Mouse (Mus musculus): Measurements from ENCODE around the gene 6430628N08Rik. TPM values are rescaled to one million over a fixed set of nuclear protein-coding genes. Genes with fewer than 3 reads are reported as not detected.

6430628N08Rik gene
- 0.21 and 0.53 TPM in 2 replicates for polyA plus RNA-seq (2021; fragmentation: Nextera tagmentation)
- long read RNA-seq, experiment 1, transcript 6430628N08Rik-201 (2 exons, 1,605 nt): major isoform, 6 of 7 reads
- long read RNA-seq, experiment 1, partial matches to known transcripts: 0 of 7 reads
- long read RNA-seq, experiment 1, other reads (novel, unspliced or antisense): 1 of 7 reads
- long read RNA-seq, experiment 2: 0 reads

GRCm38 (mm10) chr4:115890553-115890952, at the start of gene 6430628N08Rik:
Gene 6430628N08Rik, plus strand, starts transcription at chr4:115890665.

GRCm38 (mm10) chr4:115884022-115884421, 6.4 kb upstream of the 6430628N08Rik start, which contains the start of gene Kncn:
Gene Kncn, plus strand, starts transcription at chr4:115884400.

GRCm38 (mm10) chr4:115939295-115940102, 49.0 kb downstream of the 6430628N08Rik start, which contains the start of gene Dmbx1:
Gene Dmbx1, minus strand, starts transcription at chr4:115939926.

Other genes starting within 250 kb of the 6430628N08Rik start
- 0.56 and 0.89 TPM in 2 replicates for gene Cyp4b1, start 242.9 kb upstream of the 6430628N08Rik start, polyA plus RNA-seq (2021; fragmentation: Nextera tagmentation)
- 23.0 and 25.2 TPM in 2 replicates for gene Efcab14, start 152.9 kb upstream of the 6430628N08Rik start, polyA plus RNA-seq (2021; fragmentation: Nextera tagmentation)
- not detected in 2 replicates for gene Tex38, start 109.6 kb upstream of the 6430628N08Rik start, polyA plus RNA-seq (2021; fragmentation: Nextera tagmentation)
- gene Atpaf1, start 105.9 kb upstream of the 6430628N08Rik start, polyA plus RNA-seq (2021; fragmentation: Nextera tagmentation): 51.7 and 71.5 TPM in 2 replicates
- 5.8 and 7.4 TPM in 2 replicates for gene Mob3c, start 62.6 kb upstream of the 6430628N08Rik start, polyA plus RNA-seq (2021; fragmentation: Nextera tagmentation)
- gene Mknk1, start 51.5 kb upstream of the 6430628N08Rik start, polyA plus RNA-seq (2021; fragmentation: Nextera tagmentation): 21.3 and 21.8 TPM in 2 replicates
- gene Kncn, start 6.3 kb upstream of the 6430628N08Rik start, polyA plus RNA-seq (2021; fragmentation: Nextera tagmentation): 0.14 and 0.18 TPM in 2 replicates
- not detected in 2 replicates for gene Dmbx1, start 49.3 kb downstream of the 6430628N08Rik start, polyA plus RNA-seq (2021; fragmentation: Nextera tagmentation)
- gene Faah, start 127.3 kb downstream of the 6430628N08Rik start, polyA plus RNA-seq (2021; fragmentation: Nextera tagmentation): 53.3 and 74.4 TPM in 2 replicates
- gene Nsun4, start 163.2 kb downstream of the 6430628N08Rik start, polyA plus RNA-seq (2021; fragmentation: Nextera tagmentation): 11.0 and 12.3 TPM in 2 replicates
- 876 and 1,025 TPM in 2 replicates for gene Uqcrh, start 184.4 kb downstream of the 6430628N08Rik start, polyA plus RNA-seq (2021; fragmentation: Nextera tagmentation)
- 20.7 and 22.8 TPM in 2 replicates for gene Lrrc41, start 184.6 kb downstream of the 6430628N08Rik start, polyA plus RNA-seq (2021; fragmentation: Nextera tagmentation)
- gene Rad54l, start 233.0 kb downstream of the 6430628N08Rik start, polyA plus RNA-seq (2021; fragmentation: Nextera tagmentation): 0.23 and 0.29 TPM in 2 replicates
- gene Pomgnt1, start 233.2 kb downstream of the 6430628N08Rik start, polyA plus RNA-seq (2021; fragmentation: Nextera tagmentation): 20.7 and 30.3 TPM in 2 replicates

All from left cerebral cortex, adult 6 months (tissue).